ENCODE assay signal across 18 mouse cellular contexts in the genomic region with DNA sequence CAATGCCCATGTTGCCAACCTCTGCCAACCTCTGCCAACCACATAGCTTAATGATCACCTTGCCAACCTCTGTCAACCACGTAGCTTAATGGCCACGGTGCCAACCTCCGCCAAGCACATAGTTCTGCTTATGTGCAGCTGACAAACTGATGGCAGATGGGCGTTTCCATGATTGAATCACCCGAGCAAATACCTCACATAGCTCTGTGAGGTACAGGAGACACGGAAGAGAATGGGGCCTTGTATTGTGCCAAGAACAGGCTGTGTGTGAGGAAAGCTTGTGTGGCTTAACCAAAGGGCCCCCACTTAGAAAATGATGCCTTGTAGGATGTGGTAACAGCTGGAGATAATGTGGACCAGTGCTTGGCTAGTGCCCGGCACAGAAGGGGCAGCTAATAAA.
A peak's percentile ranks its signal among the peaks of the same experiment; 100 is the strongest.
DNase-seq lines count a peak whose midpoint lies in the region; ATAC-seq lines count a peak whose summit lies in the region.
"Had no signal": no experiment of that assay in that cellular context is flagged by ENCODE, and none has a peak within 500 bp of the region (broad histone marks: within the 10 kb centered on the region; RNA-seq: fewer than 3 reads in every experiment).

No protein-coding gene starts in this region.

- no peaks in the 10 kb centered on the region for H3K36me3 ChIP-seq in hindbrain, embryonic 14.5 days (replicated peaks; ENCODE audit: control insufficient read depth, insufficient read depth)
- H3K36me3 ChIP-seq in hindbrain, embryonic 11.5 days (ENCODE audit: control insufficient read depth, insufficient read depth, low read length), result no peaks in the 10 kb centered on the region
- no peaks in the 10 kb centered on the region for H3K36me3 ChIP-seq in intestine, embryonic 16.5 days (ENCODE audit: control insufficient read depth, insufficient read depth, low read length)
- H3K36me3 ChIP-seq: embryonic facial prominence, embryonic 13.5 days; heart, embryonic 12.5 days; neural tube, embryonic 12.5 days had no signal

- H3K4me1 ChIP-seq in hindbrain, embryonic 14.5 days (replicated peaks; ENCODE audit: control insufficient read depth, insufficient read depth, low read length), result peaks cover 3% of the 10 kb centered on the region; the same call in 1 of the 2 replicates
- H3K4me1 ChIP-seq in hindbrain, embryonic 11.5 days (replicated peaks; ENCODE audit: control insufficient read depth, insufficient read depth, low read length), result no peaks in the 10 kb centered on the region
- peaks cover 11% of the 10 kb centered on the region for H3K4me1 ChIP-seq in intestine, embryonic 16.5 days (ENCODE audit: control insufficient read depth, insufficient read depth, low read length)
- H3K4me1 ChIP-seq: embryonic facial prominence, embryonic 13.5 days; neural tube, embryonic 12.5 days had no signal

- 61% methylated on average over 7 of the region's 7 CpGs for WGBS in hindbrain, embryonic 14.5 days
- WGBS in hindbrain, embryonic 11.5 days, result 81% methylated on average over 7 of the region's 7 CpGs
- WGBS in intestine, embryonic 16.5 days, result 63% methylated on average over 7 of the region's 7 CpGs

- no peaks in the 10 kb centered on the region for H3K27me3 ChIP-seq in hindbrain, embryonic 14.5 days (ENCODE audit: control insufficient read depth, insufficient read depth, low read length)
- no peaks in the 10 kb centered on the region for H3K27me3 ChIP-seq in hindbrain, embryonic 11.5 days (ENCODE audit: control insufficient read depth, insufficient read depth, low read length)
- no peaks in the 10 kb centered on the region for H3K27me3 ChIP-seq in intestine, embryonic 16.5 days (replicated peaks; ENCODE audit: control insufficient read depth, insufficient read depth, low read length)
- H3K27me3 ChIP-seq: embryonic facial prominence, embryonic 13.5 days; neural tube, embryonic 12.5 days had no signal

- peak; percentile 15 for DNase-seq in CD4-positive, CD25-positive, alpha-beta regulatory T cell, adult 2 months (ENCODE audit: low read depth, low spot score)
- no peak for DNase-seq in hindbrain, embryonic 14.5 days (ENCODE audit: low spot score)
- DNase-seq in hindbrain, embryonic 11.5 days (ENCODE audit: low spot score), result no peak
- peak; percentile 41 for DNase-seq in 3134 (ENCODE audit: extremely low read depth, insufficient read length, low spot score)
- no peak for DNase-seq in layer of hippocampus, postnatal 25 days (ENCODE audit: extremely low spot score in 1 of 2, low spot score in 1 of 2)
- DNase-seq: adrenal gland, postnatal 36 days; cerebellum, postnatal 36 days; thymus, postnatal 36 days had no signal

- H3K27ac ChIP-seq in hindbrain, embryonic 14.5 days, result no peak overlapping the region
- H3K27ac ChIP-seq in hindbrain, embryonic 11.5 days (ENCODE audit: low read depth, low read length), result no peak overlapping the region
- H3K27ac ChIP-seq in intestine, embryonic 16.5 days (ENCODE audit: low read length), result peak overlapping the region; percentile 44; the same call in 1 of the 2 replicates
- H3K27ac ChIP-seq: embryonic facial prominence, embryonic 13.5 days; kidney, postnatal 0 days; macrophage; neural tube, embryonic 12.5 days had no signal

- no peak for ATAC-seq in CD4-positive, CD25-positive, alpha-beta regulatory T cell, adult 4 months
- peak; percentile 27; the same call in 1 of the 2 replicates for ATAC-seq in hindbrain, embryonic 14.5 days (ENCODE audit: low FRiP score)
- ATAC-seq in hindbrain, embryonic 11.5 days (ENCODE audit: low FRiP score), result no peak
- ATAC-seq in intestine, embryonic 16.5 days, result peak; percentile 29; the same call in 1 of the 2 replicates
- ATAC-seq in activated CD4-positive, CD25-positive, alpha-beta regulatory T cell, adult 4 months, result no peak
- ATAC-seq: forebrain, embryonic 16.5 days; midbrain, embryonic 16.5 days had no signal

- H3K9ac ChIP-seq in hindbrain, embryonic 14.5 days, result no peak overlapping the region
- H3K9ac ChIP-seq in hindbrain, embryonic 11.5 days (ENCODE audit: low read depth, low read length), result no peak overlapping the region
- no peak overlapping the region for H3K9ac ChIP-seq in intestine, embryonic 16.5 days (ENCODE audit: low read depth, low read length)
- H3K9ac ChIP-seq: embryonic facial prominence, embryonic 13.5 days; heart, embryonic 12.5 days; neural tube, embryonic 12.5 days had no signal

- no peak overlapping the region for H3K4me3 ChIP-seq in hindbrain, embryonic 14.5 days (replicated peaks; ENCODE audit: low read length)
- H3K4me3 ChIP-seq in hindbrain, embryonic 11.5 days (ENCODE audit: low read depth, low read length), result no peak overlapping the region
- H3K4me3 ChIP-seq in intestine, embryonic 16.5 days (ENCODE audit: low read length), result no peak overlapping the region
- H3K4me3 ChIP-seq: embryonic facial prominence, embryonic 13.5 days; heart, embryonic 12.5 days; neural tube, embryonic 12.5 days had no signal

- H3K9me3 ChIP-seq in hindbrain, embryonic 14.5 days (ENCODE audit: control insufficient read depth, low read length), result no peaks in the 10 kb centered on the region
- no peaks in the 10 kb centered on the region for H3K9me3 ChIP-seq in hindbrain, embryonic 11.5 days (ENCODE audit: control insufficient read depth, low read length)
- H3K9me3 ChIP-seq in intestine, embryonic 16.5 days (ENCODE audit: control insufficient read depth, low read length), result no peaks in the 10 kb centered on the region
- H3K9me3 ChIP-seq: embryonic facial prominence, embryonic 13.5 days; heart, embryonic 12.5 days; neural tube, embryonic 12.5 days had no signal

- H3K4me2 ChIP-seq in hindbrain, embryonic 14.5 days (replicated peaks), result no peak overlapping the region
- H3K4me2 ChIP-seq in hindbrain, embryonic 11.5 days (replicated peaks; ENCODE audit: low read depth, low read length), result no peak overlapping the region
- no peak overlapping the region for H3K4me2 ChIP-seq in intestine, embryonic 16.5 days (ENCODE audit: low read depth, low read length)
- H3K4me2 ChIP-seq: embryonic facial prominence, embryonic 13.5 days; heart, embryonic 12.5 days; neural tube, embryonic 12.5 days had no signal

Comparison
In these comparisons a context has a peak if more than half of its experiments do, and no peak if none do; other contexts are left out.
1. ATAC-seq: peak in hindbrain, embryonic 14.5 days (single experiment) and intestine, embryonic 16.5 days (single experiment); none in CD4-positive, CD25-positive, alpha-beta regulatory T cell, adult 4 months (single experiment), hindbrain, embryonic 11.5 days (single experiment) and activated CD4-positive, CD25-positive, alpha-beta regulatory T cell, adult 4 months (single experiment).
2. DNase-seq: peak in CD4-positive, CD25-positive, alpha-beta regulatory T cell, adult 2 months (single experiment) and 3134 (single experiment); none in hindbrain, embryonic 14.5 days (single experiment), hindbrain, embryonic 11.5 days (single experiment) and layer of hippocampus, postnatal 25 days (0 of 2).